In the genomic region with DNA sequence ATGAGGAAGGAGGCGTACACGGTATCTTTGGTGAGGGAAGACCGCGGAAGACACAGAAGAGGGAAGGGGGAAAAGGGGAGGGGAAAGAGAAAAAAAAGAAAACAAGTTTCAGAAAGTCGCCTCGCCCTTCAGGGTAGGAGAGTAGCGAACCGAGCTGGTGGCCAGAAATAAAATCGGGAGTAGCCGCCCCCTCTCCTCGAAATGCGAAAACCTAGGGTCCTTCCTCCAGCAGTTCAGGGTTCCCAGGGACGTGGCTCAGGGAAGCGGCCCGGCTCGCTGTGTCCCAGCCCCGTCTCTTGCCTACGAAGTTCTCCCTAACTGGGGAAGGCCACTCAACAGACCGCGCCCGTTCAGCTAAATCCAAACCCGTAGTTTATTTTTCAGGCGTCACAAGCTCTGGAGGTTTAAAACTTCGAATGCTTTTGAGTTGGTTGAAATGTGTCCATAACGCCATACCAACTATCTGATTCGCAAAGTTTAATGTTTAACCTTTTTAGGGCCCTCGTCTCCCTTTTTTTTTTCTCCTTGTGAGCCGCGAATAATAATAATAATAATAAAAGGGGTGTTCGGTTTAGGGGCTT, we compare ENCODE assay signal across 8 mouse cellular contexts. TPM values are rescaled to one million over a fixed set of nuclear protein-coding genes. Genes with fewer than 3 reads are reported as not detected.
DNase-seq lines count a peak whose midpoint lies in the region; ATAC-seq and TF ChIP-seq lines count a peak whose summit lies in the region.

No protein-coding gene starts in this region.

- no peak for DNase-seq in spleen, adult 2 months (ENCODE audit: low read depth in 1 of 2, low spot score in 2 of 2)
- DNase-seq in spleen, adult 12 weeks (ENCODE audit: low spot score), result no peak
- DNase-seq in cerebellum, postnatal 36 days, result peak; percentile 18 to 35
- DNase-seq in heart, embryonic 10.5 days (ENCODE audit: low spot score), result no peak
- peak; percentile 69 for DNase-seq in kidney, adult 9 months
- DNase-seq in lung, postnatal 10 days, result peak; percentile 45

- peak overlapping the region; percentile 100 for H3K9ac ChIP-seq in stomach, embryonic 14.5 days (replicated peaks; ENCODE audit: low read depth, low read length)

- no peak for ATAC-seq in stomach, embryonic 14.5 days (ENCODE audit: insufficient number of reproducible peaks, insufficient read depth, low FRiP score, low read depth)
- no peak for ATAC-seq in inflammation-experienced regulatory T-cells, adult 6 months

- no peak for TF ChIP-seq POLR2A in spleen, adult 2 months (IDR thresholded peaks at IDR 0.05; ENCODE audit: low read depth, low read length)

- no peak for TF ChIP-seq CTCF in spleen, adult 2 months (IDR thresholded peaks at IDR 0.05; ENCODE audit: extremely low read depth, insufficient read depth, insufficient read length, insufficient replicate concordance)

- H3K4me1 ChIP-seq in spleen, adult 2 months (ENCODE audit: control insufficient read depth, insufficient read depth, insufficient read length), result peaks cover 10% of the 10 kb centered on the region
- H3K4me1 ChIP-seq in heart, embryonic 10.5 days, result peaks cover 35% of the 10 kb centered on the region
- peaks cover 28% of the 10 kb centered on the region for H3K4me1 ChIP-seq in stomach, embryonic 14.5 days (ENCODE audit: control insufficient read depth, insufficient read depth, low read length)

- no peaks in the 10 kb centered on the region for H3K36me3 ChIP-seq in spleen, adult 2 months (ENCODE audit: control insufficient read depth, insufficient read depth, low read length)
- H3K36me3 ChIP-seq in heart, embryonic 10.5 days, result peaks cover 15% of the 10 kb centered on the region
- H3K36me3 ChIP-seq in stomach, embryonic 14.5 days (ENCODE audit: control insufficient read depth, insufficient read depth, low read length), result no peaks in the 10 kb centered on the region; the same call in 1 of the 2 replicates

- under 1% methylated on average over 30 of the region's 30 CpGs for WGBS in spleen, adult 2 months
- 1% methylated on average over 30 of the region's 30 CpGs for WGBS in heart, embryonic 10.5 days
- 1% methylated on average over 30 of the region's 30 CpGs for WGBS in stomach, embryonic 14.5 days

- peaks cover 23% of the 10 kb centered on the region for H3K27me3 ChIP-seq in spleen, adult 2 months (ENCODE audit: control insufficient read depth, insufficient read depth, low read length)
- no peaks in the 10 kb centered on the region for H3K27me3 ChIP-seq in heart, embryonic 10.5 days (ENCODE audit: insufficient read depth, poor library complexity, severe bottlenecking)
- H3K27me3 ChIP-seq in stomach, embryonic 14.5 days (ENCODE audit: control insufficient read depth, insufficient read depth, low read length), result no peaks in the 10 kb centered on the region

- H3K4me2 ChIP-seq in stomach, embryonic 14.5 days (replicated peaks; ENCODE audit: low read depth, low read length), result peak overlapping the region; percentile 86

- H3K27ac ChIP-seq in spleen, adult 2 months (ENCODE audit: insufficient read depth, low read length), result peak overlapping the region; percentile 94
- H3K27ac ChIP-seq in heart, embryonic 10.5 days, result peak overlapping the region; percentile 100
- H3K27ac ChIP-seq in stomach, embryonic 14.5 days (ENCODE audit: low read length), result peak overlapping the region; percentile 100

- no peaks in the 10 kb centered on the region for H3K9me3 ChIP-seq in heart, embryonic 10.5 days
- no peaks in the 10 kb centered on the region for H3K9me3 ChIP-seq in stomach, embryonic 14.5 days (ENCODE audit: control insufficient read depth, low read depth, low read length)

- H3K4me3 ChIP-seq in spleen, adult 2 months (ENCODE audit: extremely low read depth, insufficient read depth, insufficient read length), result peak overlapping the region; percentile 90
- peak overlapping the region; percentile 99 for H3K4me3 ChIP-seq in heart, embryonic 10.5 days
- H3K4me3 ChIP-seq in stomach, embryonic 14.5 days (ENCODE audit: low read depth, low read length), result peak overlapping the region; percentile 99

RNA-seq across cellular contexts. Expression of a gene that starts 2.0 kb away (rescaled TPM):
- polyA plus RNA-seq in spleen, adult 2 months (2012; rRNA removed), result 37.3 and 47.1 TPM in 2 replicates
- polyA plus RNA-seq in heart, embryonic 10.5 days (2016; fragmentation: Nextera tagmentation; extraction: Ambion mirVana), result 22.2 and 24.8 TPM in 2 replicates
- 36.0 and 41.2 TPM in 2 replicates for polyA plus RNA-seq in stomach, embryonic 14.5 days (2014; fragmentation: Nextera tagmentation; extraction: Ambion mirVana)
- polyA plus RNA-seq in inflammation-experienced regulatory T-cells, adult 6 months (2017; shearing (Covaris generic)), result 1 to 10 TPM; 1.6 to 4.4 (median 2.9) TPM

Comparison
In these comparisons a context has a peak if more than half of its experiments do, and no peak if none do; other contexts are left out.
1. DNase-seq: peak in cerebellum, postnatal 36 days (2 of 2), kidney, adult 9 months (single experiment) and lung, postnatal 10 days (single experiment); none in spleen, adult 2 months (0 of 2), spleen, adult 12 weeks (single experiment) and heart, embryonic 10.5 days (single experiment).
2. Peak in every context shown above with its lines, with median percentiles within 50 percentile points of each other: H3K27ac ChIP-seq and H3K4me3 ChIP-seq.